Mouse (Mus musculus): ENCODE measurements around the gene Psmf1. TPM values are rescaled to one million over a fixed set of nuclear protein-coding genes. Genes with fewer than 3 reads are reported as not detected.
A peak's percentile ranks its signal among the peaks of the same experiment; 100 is the strongest.

Gene Psmf1
- total RNA-seq (2021): 10 to 100 TPM; 29.7 to 31.0 TPM
- long read RNA-seq, experiment 1, transcript Psmf1-201 (7 exons, 3,809 nt): major isoform, 16 of 22 reads
- long read RNA-seq, experiment 1, partial matches to known transcripts: 0 of 22 reads
- long read RNA-seq, experiment 1, other reads (novel, unspliced or antisense): 3 of 22 reads
- long read RNA-seq, experiment 2, transcript Psmf1-201 (7 exons, 3,809 nt): major isoform, 41 of 51 reads
- long read RNA-seq, experiment 2, partial matches to known transcripts: 2 of 51 reads
- long read RNA-seq, experiment 2, other reads (novel, unspliced or antisense): 5 of 51 reads

DNA sequence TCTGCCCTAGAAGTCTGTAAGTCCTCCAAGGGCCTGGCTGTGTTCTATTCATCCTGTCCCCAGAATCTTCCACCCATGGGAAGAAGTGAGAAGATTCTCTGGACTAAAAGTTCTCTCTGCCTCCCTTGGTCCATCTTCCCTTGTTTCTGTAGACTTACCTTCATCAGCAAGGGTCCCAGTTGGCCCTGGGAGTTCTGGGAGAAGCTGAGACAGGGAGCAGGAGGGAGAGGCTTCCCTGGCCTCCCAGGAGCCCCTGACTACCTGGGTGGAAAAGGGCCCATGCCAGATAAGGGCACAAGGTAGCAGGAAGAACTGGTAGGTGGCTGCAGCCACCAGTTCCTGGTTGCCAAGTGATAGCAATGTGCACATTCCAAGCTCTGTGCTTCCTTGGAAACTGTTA, at the start of gene Psmf1:
Gene Psmf1, minus strand, starts transcription at position 342 of the 400 bp plus-strand sequence.
- DNase-seq (ENCODE audit: low spot score in 2 of 2): no peak

DNA sequence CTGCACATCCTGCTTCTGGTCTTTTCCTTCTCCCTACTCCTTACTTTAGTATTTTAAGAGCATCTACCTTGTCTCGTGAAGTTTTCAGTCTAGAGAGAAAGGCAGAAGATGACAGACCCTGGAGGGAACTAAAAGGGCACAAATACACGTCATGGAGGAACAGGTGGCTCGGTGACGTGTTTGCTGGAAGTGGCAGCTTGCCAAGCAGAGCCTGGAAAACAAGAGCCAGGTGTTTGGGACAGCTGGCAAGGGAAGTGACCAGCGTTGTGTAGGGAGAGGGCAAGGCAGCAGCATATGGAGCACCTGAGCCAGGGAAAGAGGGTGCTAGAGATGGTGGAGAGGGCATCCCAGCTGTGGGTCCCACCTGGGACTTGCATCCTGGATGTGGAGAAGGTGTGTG, 47.2 kb upstream of the Psmf1 start:
- DNase-seq (ENCODE audit: low spot score in 2 of 2): no peak

DNA sequence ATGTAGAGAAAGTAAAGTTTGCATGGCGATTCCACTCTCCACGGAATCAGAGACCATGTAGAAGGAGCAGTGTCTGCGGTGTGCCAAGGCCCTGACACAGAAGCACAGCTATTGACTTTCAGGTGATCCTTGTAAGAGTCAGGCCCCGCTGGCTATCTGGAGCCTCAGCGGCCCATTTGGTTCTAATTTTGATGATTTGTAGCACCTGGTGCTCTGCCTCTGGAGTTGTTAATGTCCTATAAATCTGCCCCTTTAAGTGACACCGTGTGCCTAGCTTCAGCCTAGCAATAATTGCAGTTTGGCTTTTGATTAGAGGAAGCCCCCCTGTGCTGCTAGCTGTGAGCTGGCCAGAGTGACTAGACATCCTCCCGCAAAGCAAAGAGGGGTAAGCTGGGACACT, 46.2 kb upstream of the Psmf1 start:
- DNase-seq (ENCODE audit: low spot score in 2 of 2): no peak

DNA sequence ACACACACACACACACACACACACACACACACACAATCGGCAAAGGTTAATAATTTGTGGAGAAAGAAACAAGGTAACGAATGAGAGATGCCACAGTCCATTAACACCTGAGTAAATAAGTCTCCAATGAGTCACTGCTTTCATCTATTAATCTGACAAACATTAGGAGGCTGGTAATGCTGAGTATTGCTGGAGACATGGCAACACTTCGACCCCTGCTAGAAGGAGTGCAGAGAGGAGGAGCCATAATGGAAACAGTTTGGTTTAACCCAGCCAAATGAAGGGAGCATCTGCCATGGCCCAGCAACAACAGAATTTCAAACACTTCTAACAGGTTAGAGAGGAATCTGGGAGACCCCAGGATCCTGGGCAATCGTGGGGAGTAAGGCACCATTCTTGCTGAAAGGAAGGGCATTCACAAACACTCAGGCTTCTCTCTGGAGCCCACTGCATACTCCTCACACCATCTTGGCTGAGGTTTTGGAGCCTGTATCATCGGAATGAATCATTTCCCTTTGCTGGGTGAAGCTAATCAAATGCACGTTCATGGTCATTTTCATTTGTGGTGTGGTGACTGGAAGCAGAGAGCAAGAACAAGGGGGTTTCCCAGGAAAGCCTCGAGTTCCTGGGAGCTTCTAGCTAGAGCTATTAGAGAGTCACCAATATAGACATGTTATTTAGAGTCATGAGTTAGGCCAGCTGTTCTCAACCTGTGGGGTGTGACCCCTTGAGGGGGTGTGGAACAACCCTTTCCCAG, 44.4 kb upstream of the Psmf1 start:
- no peak for DNase-seq (ENCODE audit: low spot score in 2 of 2)

DNA sequence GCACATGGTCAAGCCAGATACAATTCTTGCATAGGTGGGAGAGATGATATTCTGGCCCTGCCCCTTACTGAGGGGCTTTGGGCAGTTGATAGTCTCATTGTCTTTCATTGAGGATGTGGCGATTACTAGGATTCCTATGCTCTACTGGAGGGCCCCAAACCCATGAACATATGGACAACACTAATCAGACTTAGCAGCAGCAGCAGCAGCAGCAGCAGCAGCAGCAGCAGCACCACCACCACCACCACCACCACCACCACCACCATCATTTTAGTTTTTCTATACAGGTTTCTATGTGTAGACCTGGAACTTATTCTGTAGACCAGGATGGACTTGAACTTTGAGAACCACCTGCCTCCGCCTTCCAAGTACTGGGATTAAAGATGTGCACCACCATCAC, 39.5 kb upstream of the Psmf1 start:
- no peak for DNase-seq (ENCODE audit: low spot score in 2 of 2)

DNA sequence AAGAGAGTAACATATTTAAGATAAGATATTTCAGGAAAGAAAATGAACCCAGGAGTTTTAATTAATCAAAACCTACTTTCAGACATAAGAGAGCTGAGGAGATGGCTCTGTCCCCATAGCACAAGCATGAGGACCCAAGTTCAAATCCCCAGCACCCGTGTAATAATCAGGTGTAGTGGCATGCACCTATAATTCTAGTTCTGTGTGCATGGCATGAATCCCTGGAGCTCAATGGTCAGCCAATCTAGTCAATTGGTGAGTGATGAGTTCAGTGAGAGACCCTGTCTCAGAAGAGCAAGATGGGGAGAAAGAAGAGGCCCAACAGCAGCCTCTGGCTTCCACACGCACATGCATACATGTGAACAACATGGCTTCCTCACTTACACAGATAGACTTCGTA, 33.4 kb upstream of the Psmf1 start:
- no peak for DNase-seq (ENCODE audit: low spot score in 2 of 2)

DNA sequence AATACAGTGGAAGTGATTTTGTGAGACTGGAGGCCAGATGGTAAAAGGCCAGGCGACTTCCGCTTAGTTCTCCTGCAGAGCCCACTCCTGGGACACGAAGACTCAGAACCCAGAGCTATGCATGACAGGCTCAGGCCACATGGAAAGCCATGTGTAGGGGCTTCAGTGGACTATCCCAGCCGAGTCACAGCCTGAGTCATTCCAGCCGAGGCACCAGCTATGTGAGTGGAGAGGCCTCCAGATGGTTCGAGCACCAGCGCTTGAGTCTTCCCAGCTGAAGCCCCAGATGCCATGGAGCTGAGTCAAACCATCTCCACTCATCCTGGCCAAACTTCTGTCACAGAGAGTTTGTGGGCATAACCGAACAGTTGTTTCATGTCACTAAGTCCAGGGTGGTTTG, 29.5 kb upstream of the Psmf1 start:
- DNase-seq (ENCODE audit: low spot score in 2 of 2): no peak

DNA sequence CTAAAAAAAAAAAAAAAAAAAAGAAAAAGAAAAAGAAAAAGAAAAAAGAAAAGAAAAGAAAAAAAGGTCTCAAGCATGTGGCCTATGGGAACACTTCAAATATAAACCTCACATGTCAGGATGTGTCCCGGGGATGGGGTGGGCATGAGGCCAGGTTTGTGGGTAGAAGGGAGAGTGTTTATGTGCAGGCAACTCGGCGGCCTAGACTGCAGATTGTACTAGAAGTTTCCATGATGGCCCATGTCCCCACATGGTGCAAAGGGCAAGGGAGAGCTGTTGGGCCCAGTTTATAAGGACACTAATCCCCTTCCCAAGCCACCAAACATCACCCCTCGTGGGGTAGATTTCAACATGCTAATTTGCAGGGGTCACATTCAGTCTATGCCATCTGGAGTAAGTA, 28.2 kb upstream of the Psmf1 start:
- no peak for DNase-seq (ENCODE audit: low spot score in 2 of 2)

DNA sequence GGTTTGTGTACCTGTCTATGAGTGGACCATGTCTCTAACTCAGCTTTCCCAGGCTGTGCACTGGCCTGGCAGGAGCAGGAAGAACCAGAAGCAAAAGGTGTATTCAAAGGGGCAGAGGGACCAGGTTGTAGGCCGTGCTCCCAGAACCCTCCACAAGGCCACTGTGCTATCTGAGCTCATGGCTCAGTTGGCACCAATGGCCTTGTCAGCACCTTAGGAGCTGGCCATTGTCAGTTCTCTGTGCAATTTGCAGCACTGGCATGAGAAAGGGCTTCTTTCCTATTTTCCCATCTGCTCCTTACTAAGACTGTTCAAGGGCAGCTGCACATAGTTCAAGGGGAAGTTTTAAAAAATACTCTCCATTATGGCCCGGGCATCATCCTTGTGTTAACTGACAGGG, 20.6 kb upstream of the Psmf1 start:
- DNase-seq (ENCODE audit: low spot score in 2 of 2): no peak

DNA sequence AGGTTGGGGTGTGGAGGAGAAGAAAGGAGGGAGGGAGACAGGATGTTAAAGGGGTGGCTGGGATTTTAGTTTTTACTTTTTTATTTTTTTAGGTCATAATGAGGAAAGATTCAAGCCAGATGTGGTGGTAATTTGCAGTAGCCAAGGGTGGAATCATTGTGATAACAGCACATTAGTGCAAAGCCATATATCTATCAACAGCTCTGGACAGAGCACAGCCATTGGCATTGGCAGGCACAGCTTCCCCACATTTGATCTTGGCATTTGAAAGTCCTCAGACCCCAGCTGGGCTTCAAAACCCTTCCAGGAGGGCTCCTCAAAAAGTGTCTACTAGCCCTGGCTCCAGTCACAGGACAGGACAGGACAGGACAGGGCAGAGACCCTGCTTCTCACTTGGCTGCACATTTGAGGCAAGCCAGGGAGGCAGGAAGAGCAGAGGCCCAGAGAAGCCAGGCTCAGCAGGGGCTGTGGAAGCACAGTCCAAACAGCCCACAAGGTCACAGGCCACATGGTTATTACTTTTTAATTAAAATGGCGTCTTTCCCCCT, 14.9 kb upstream of the Psmf1 start:
- no peak for DNase-seq (ENCODE audit: low spot score in 2 of 2)

DNA sequence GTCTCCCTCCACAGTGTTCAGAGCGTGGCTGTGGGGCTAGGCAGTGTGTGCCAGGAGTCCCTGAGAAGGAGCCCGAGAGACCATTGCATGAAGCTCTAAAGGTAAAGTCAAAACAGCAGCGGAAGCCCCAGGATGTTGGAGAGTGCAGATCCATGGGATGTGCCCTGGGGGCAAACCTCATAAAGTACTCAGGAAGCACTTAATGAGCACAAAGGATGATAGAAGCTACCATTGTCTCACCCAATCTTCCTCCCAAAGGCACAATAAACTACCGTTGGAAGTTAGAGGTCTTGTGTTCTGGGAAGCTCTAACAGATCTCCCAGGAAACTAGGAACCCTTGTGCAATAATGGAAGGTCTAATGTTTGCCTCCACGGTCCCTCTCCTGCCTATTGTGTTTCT, 13.5 kb upstream of the Psmf1 start:
- DNase-seq (ENCODE audit: low spot score in 2 of 2): no peak

DNA sequence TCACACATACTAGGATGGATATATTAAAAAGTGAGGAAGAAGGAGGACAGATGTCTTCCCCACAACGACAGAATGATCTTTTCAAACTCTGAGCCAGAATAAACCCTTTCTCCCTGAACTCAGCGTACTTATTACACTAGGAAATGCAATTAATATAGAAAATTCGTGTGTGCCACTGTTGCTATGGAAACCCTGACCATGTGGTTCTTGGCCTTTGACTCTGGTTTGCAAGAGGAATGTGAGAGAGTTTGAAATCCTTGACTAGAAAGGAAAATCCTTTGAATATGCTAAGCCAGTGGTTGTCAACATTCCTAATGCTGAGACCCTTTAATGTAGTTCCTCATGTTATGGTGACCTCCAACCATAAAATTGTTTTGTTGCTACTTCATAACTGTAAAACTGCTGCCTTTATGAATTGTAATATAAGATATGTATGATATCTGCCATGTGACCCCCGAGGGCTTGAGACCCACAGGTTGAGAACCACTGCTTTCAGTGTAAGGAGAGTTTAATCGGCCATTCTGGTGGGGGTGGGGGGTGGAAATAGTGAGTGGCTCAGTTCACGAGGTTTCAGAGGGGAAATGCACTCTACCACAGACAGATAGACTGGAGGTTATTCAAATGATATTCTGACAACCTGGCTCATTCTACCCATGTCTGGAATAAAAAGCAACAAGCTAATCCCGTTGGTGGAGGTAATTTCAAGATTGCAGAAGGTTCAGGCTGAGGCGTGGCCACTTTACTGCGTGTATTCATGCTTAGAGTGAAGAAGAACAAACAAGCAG, 12.5 kb upstream of the Psmf1 start:
- DNase-seq (ENCODE audit: low spot score in 2 of 2): no peak

DNA sequence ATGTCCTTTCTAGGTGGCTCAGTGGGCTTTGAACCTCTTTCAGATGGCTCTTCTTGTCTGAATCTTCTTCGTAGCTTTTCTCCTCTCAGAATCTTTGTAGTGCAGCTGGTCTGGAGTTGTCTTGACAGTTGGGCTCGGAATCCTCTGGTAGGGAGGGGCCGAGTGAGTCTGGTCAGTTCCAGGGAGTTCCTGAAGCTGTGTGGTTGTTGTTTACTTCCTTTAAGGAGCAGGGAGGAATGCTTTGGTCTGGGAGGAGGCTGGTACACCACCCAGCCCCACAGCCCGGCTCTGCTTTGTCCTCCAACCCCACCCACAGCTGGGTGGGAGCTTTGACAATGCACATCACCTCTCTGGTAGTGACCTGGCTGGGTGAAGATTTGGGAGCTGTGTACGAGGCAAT, 7.3 kb upstream of the Psmf1 start:
- no peak for DNase-seq (ENCODE audit: low spot score in 2 of 2)

DNA sequence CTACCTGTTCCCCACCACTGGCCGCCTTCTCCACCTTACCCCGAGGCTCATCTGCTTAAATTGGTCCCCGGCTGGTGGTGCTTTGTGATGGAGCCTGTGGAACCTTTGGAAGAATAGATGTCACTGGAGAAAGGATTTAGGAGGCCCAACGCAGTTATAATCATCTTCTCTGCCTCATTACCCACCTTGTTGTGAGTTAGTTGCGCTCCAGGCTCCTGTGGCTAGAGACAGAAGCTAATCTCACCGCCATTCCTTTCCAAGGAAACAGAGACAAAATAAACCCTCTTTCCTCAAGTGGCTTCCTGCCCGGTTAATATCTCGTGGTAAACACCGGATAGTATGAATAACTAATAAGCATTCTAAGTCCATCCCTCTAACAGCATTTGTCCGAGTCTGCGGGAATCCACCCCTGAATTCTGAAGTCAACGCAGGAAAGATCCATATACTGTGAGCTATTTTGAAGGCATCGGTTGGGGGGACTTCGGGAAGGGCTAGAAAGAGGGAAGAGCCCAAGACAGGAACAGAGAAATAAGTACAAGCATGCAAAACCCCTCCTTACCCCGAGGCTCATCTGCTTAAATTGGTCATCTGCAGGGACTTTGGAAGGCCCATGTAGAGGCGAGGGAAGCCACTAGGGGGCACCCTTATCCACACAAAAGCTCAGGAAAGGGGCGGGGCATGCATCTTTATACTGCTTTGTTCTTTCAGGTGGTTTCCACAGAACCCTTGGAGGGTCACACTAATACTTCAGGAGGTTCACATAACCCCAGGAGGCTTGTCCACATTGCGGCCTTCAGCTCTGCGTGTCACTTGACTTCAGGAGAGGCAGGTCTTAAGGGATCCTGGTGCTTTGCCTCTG, 4.1 kb upstream of the Psmf1 start:
- peak; percentile 66 to 71 for DNase-seq (ENCODE audit: low spot score in 2 of 2)

DNA sequence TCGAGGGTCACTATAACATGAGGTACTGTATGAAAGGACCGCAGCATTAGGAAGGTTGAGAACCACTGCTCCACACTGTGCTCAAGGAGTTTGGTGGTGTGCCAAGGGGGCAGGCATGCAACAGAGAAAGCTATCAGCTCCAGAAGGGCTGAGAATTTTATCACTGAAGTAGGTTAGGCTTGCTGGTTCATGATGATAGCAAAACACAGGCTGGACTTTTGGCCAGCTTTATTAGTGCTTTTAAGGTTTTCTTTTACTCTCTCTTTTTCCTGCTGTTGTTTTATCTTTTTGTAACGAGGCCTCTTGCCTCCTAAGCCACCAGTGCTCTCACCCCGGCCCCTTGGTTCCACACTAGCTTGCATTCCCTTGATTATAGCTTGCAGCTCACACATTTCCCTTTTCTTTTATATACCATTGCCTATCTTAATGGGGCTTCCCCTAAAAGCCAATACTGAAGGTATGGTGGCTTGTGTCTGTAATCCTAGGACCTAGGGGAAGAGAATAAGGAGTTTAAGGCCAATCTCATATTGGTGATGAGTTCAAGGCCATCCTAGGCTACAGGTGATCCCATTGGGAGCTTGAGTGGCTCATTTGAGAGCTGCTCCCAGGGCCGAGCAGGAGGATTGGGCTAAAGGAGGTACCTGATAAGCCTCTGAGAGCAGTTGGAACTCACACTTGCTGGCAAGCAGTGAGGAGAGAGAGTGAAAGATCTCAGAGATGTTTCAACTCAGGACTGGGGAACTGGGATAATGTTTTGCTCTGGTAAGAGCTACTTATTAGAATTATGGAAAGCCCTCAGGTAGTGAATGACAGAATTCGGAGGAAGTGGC, 921 bp downstream of the Psmf1 start:
- DNase-seq (ENCODE audit: low spot score in 2 of 2): no peak

DNA sequence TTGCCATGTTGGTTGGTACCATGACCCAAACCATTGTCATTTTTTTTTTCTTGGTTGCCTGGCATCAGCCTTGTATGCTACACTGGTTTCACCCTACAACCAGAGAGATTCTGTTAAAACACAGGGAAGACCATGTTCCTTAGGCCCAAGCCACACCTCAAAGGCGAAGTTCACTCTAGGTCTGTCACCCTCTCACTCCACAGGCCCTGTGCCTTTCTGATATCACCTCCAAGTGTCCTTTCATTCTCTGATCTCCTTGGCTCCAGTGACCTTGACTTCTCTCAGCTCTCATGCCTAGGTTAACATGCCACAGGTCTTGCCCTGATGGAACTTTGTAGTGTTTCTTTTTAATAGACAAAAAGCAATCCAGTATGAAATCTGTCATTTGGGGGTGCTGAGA, 1.9 kb downstream of the Psmf1 start:
- DNase-seq (ENCODE audit: low spot score in 2 of 2): no peak

DNA sequence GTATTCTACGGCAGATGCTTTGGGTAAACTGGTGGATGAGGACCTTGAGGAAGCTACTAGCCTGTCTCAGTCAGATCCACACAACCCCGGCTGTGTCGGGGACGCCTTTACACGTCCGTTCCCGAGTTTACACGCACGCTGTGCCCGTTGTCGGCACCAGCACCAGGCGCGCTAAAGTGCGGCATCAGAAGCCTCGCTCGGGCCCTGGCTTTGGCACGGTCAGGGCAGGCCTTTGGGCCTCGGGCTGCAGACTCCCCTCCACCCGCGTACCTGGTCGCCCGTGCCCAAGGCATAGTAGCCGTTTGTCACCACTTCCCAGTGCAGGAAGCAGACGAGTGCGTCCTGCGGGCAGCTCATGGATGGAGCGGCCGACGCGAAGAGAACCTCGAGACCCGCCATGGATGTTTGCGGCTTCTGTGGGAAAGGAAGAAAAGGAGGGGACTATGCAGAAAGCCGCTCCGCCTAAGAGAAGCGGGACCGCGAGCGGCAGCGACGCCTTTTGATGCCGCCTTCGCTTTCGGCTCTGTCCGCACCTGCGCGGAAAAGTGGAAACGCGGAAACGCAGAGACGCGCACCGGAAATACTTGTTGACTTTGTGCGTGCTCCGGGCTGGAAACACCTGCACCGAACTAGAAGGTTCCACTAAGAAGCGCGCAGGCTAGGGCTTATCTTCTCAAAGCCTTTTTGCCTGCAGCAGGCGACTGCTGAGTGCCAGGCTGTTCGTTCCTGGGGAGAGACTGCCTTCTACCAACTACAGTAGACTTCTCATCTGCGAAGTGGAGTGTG, 3.1 kb downstream of the Psmf1 start:
- DNase-seq (ENCODE audit: low spot score in 2 of 2): peak; percentile 86 to 87

DNA sequence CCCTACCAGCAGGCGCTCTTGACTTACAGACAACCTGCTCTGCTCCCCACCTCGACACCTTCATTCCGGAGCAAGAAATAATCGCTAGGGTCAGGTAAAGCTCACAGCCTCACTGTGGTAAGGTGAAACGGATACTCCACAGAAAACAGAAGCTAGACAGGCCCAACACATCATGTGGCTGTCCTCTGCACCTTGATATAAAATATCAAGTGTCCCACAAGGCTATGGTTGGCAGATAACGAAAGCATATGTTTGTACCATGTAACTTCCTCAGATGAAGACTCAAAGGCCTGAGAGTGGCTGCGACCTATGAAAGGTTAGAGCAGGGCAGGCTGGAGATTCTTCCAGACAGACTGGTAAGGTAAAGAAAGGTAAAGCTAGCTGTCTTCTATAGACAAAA, 4.5 kb downstream of the Psmf1 start:
- DNase-seq (ENCODE audit: low spot score in 2 of 2): no peak

DNA sequence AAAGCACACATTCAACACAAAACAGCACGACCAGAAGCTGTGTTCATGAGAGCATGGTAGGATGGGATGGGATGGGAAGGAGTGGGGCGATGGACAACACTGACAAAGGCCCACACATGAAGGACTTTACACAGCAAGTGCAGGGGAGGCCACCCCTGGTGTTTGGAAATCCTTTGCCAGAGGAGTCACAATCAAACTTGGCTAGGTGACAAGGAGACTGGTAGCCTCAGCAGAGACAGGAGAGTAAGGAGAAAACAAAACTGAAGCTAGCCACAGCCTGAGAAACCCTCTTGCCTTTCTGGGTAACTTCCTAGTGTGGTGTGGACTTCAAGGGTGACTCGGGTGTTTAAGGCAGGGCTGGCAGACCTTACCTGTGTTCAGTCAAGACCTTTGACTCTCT, 4.9 kb downstream of the Psmf1 start:
- DNase-seq (ENCODE audit: low spot score in 2 of 2): no peak

Measured in adrenal gland, adult 18-20 months (tissue).